Mouse (Mus musculus) hindbrain, embryonic 12.5 days (tissue): ENCODE measurements around the gene H2-Ob. TPM values are rescaled to one million over a fixed set of nuclear protein-coding genes. Genes with fewer than 3 reads are reported as not detected.
A peak's percentile ranks its signal among the peaks of the same experiment; 100 is the strongest.
"Not testable (repeated sequence)": the region's sequence is repeated elsewhere in the genome, so short reads cannot be mapped to it uniquely, and the experiment has no call there.

Experiments
- ATAC-seq: fragments of 200-750 bp; cut with Nextera tagmentation; 2 replicates; pipeline ENCODE4 v1.8.0; 2017; ENCODE audit warnings: moderate TSS enrichment; ENCODE audit not compliant: low FRiP score
- H3K27ac ChIP-seq: fragments of 300-500 bp; sonication (generic); 2 replicates; pipeline ENCODE4 v1.5.1; 2016; ENCODE audit warnings: mild to moderate bottlenecking
- H3K27me3 ChIP-seq: fragments of 300-500 bp; sonication (generic); 2 replicates; pipeline ENCODE4 v1.6.1; 2016; ENCODE audit warnings: mild to moderate bottlenecking
- H3K36me3 ChIP-seq: fragments of 300-500 bp; sonication (generic); 2 replicates; pipeline ENCODE4 v1.6.1; 2016; ENCODE audit warnings: mild to moderate bottlenecking
- H3K4me1 ChIP-seq: fragments of 300-500 bp; sonication (generic); 2 replicates; pipeline ENCODE4 v1.6.1; 2016
- H3K4me2 ChIP-seq: fragments of 300-500 bp; sonication (generic); replicated peaks from 2 replicates; pipeline ENCODE4 v1.6.1; 2016; ENCODE audit warnings: mild to moderate bottlenecking
- H3K4me3 ChIP-seq: fragments of 300-500 bp; sonication (generic); 2 replicates; pipeline ENCODE4 v1.5.1; 2016; ENCODE audit warnings: mild to moderate bottlenecking
- H3K9ac ChIP-seq: fragments of 300-500 bp; sonication (generic); 2 replicates; pipeline ENCODE4 v1.6.1; 2016; ENCODE audit warnings: mild to moderate bottlenecking, moderate library complexity
- H3K9me3 ChIP-seq: fragments of 300-500 bp; sonication (generic); replicated peaks from 2 replicates; pipeline ENCODE4 v1.6.1; 2016; ENCODE audit warnings: mild to moderate bottlenecking
- WGBS: fragments of 180-500 bp; shearing (Covaris S2); methylation state at CpG from one replicate; pipeline ENCODE4 v1.1.7; 2016; 5-methylcytosine and 5-hydroxymethylcytosine counted together
- polyA plus RNA-seq: library from polyadenylated mRNA; unstranded; fragments of >200 nt; fragmentation: Nextera tagmentation; extraction: Ambion mirVana; gene quantifications from 2 replicates; pipeline ENCODE4 v1.2.1, GENCODE M21; 2016

H2-Ob gene
- polyA plus RNA-seq, 1 experiment from 2014 or later = not detected

DNA sequence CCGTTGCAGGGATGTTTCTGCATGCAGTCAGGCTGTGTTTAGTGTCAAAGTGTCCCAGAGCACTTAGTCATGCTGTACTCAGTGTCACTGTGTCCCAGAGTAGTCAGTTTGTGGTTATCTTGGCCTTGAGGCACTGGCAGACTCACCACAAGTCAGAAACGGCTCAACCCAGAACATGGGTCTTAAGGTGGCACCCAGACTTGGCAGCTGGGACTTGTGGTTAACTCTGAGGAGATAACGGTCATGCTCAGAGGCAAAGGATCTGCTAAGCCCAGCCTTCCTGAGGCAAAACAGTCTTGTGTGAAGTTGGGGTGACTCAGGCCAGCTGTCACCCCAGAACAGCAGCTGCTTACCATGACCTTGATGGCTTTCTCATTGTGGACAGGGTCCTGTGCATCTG is 28.1 kb upstream of the H2-Ob start:
- H3K4me2 ChIP-seq = no peak overlapping the region
- H3K4me1 ChIP-seq = peaks cover 3% of the 10 kb centered on the region; the same call in 1 of the 2 replicates
- H3K36me3 ChIP-seq = no peaks in the 10 kb centered on the region
- peaks cover 81% of the 10 kb centered on the region for H3K27me3 ChIP-seq
- WGBS = 77% methylated on average over 3 of the region's 3 CpGs
- H3K9ac ChIP-seq = no peak overlapping the region
- H3K27ac ChIP-seq = no peak overlapping the region
- ATAC-seq = no peak
- H3K9me3 ChIP-seq = no peaks in the 10 kb centered on the region
- no peak overlapping the region for H3K4me3 ChIP-seq

- H3K4me1 ChIP-seq = peaks cover 3% of the 10 kb centered on the region; the same call in 1 of the 2 replicates
- WGBS = 25% methylated on average over 23 of the region's 23 CpGs
- H3K27me3 ChIP-seq = peaks cover 72% of the 10 kb centered on the region
- no peaks in the 10 kb centered on the region for H3K36me3 ChIP-seq
- 0 out of 2 replicates have a peak overlapping the region, but pooled peaks have one; percentile 10 for H3K9ac ChIP-seq
- ATAC-seq = no peak
- H3K9me3 ChIP-seq = no peaks in the 10 kb centered on the region
- H3K4me3 ChIP-seq = no peak overlapping the region
- peak overlapping the region; percentile 18 for H3K4me2 ChIP-seq
- H3K27ac ChIP-seq = no peak overlapping the region
Measured at GRCm38 (mm10) chr17:34211746-34212365, 26.8 kb upstream of the H2-Ob start.

DNA sequence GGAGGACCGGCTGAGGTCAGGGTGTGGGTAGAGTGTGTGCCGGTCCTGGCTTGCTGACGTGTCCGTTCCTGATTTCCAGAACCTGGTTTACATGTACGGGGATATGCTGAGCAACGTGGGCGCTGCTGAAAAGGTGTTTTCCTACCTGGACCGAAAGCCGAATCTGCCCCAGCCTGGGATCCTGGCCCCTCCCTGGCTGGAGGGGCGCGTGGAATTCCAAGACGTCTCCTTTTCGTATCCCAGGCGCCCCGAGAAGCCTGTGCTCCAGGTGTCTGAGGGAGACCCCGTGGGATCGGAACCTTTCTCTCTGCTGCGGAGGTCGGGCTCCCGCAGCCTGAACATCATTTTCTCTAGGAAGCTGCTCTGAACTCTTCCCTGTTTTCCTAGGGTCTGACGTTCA is 24.8 kb upstream of the H2-Ob start:
- WGBS = 38% methylated on average over 21 of the region's 21 CpGs
- ATAC-seq = no peak
- Histone ChIP-seq H3K4me3 (0 out of 2 replicates have a peak overlapping the region, but pooled peaks have one; percentile 2), H3K36me3 (no peaks in the 10 kb centered on the region), H3K4me1 (peaks cover 3% of the 10 kb centered on the region; the same call in 1 of the 2 replicates), H3K9ac (no peak overlapping the region), H3K9me3 (no peaks in the 10 kb centered on the region), H3K4me2 (0 out of 2 replicates have a peak overlapping the region, but pooled peaks have one; percentile 19), H3K27ac (no peak overlapping the region), H3K27me3 (peaks cover 61% of the 10 kb centered on the region)

GRCm38 (mm10) chr17:34215176-34215575 is 23.5 kb upstream of the H2-Ob start:
- Histone ChIP-seq H3K27me3 (peaks cover 58% of the 10 kb centered on the region), H3K27ac (no peak overlapping the region), H3K4me2 (no peak overlapping the region), H3K4me3 (no peak overlapping the region), H3K9me3 (no peaks in the 10 kb centered on the region), H3K9ac (no peak overlapping the region), H3K36me3 (no peaks in the 10 kb centered on the region), H3K4me1 (peaks cover 3% of the 10 kb centered on the region; the same call in 1 of the 2 replicates)
- 88% methylated on average over 12 of the region's 12 CpGs for WGBS
- no peak for ATAC-seq

DNA sequence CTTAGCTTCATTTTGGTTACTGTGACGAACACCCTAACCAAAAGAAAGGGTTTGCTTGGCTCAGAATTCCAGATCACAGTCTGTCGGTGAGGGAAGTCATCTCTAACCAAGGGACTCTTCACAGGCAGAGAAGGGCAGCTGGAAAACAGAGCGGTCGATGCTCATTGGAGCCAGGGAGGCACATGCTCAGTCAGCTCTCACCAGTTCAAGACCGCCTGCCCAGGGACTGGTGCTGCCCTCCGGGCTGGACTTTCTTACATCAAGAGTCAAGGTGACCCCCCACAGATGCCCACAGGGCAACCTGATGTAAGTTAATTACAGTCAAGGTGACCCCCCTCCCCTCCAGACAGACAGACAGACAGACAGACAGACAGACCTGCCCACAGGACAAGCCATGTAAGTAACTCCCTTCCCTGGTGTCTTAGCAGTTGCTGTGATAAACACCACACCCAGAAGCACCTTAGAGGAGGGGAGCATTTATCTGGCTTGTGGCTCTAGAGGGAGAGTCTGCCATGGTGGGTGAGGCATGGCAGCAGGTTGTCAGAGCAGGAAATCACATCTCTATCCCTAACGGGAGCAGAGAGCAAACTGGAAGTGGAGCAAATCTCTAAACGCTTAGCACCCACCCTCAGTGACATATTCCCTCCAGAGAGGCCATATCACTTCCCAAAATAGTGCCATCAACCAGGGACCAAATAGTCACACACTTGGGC is 21.3 kb upstream of the H2-Ob start:
- Histone ChIP-seq H3K27me3 (peaks cover 36% of the 10 kb centered on the region), H3K4me2 (no peak overlapping the region), H3K27ac (no peak overlapping the region), H3K36me3 (no peaks in the 10 kb centered on the region), H3K9me3 (no peaks in the 10 kb centered on the region), H3K4me1 (no peaks in the 10 kb centered on the region), H3K9ac (no peak overlapping the region), H3K4me3 (no peak overlapping the region)
- 86% methylated on average over 8 of the region's 8 CpGs for WGBS
- ATAC-seq = no peak

- Histone ChIP-seq H3K9ac (no peak overlapping the region), H3K4me3 (no peak overlapping the region), H3K4me1 (no peaks in the 10 kb centered on the region), H3K9me3 (no peaks in the 10 kb centered on the region), H3K4me2 (no peak overlapping the region), H3K27ac (no peak overlapping the region), H3K36me3 (no peaks in the 10 kb centered on the region), H3K27me3 (peaks cover 30% of the 10 kb centered on the region)
- 92% methylated on average over 5 of the region's 5 CpGs for WGBS
- no peak for ATAC-seq
Measured at GRCm38 (mm10) chr17:34217986-34218385, 20.7 kb upstream of the H2-Ob start.

DNA sequence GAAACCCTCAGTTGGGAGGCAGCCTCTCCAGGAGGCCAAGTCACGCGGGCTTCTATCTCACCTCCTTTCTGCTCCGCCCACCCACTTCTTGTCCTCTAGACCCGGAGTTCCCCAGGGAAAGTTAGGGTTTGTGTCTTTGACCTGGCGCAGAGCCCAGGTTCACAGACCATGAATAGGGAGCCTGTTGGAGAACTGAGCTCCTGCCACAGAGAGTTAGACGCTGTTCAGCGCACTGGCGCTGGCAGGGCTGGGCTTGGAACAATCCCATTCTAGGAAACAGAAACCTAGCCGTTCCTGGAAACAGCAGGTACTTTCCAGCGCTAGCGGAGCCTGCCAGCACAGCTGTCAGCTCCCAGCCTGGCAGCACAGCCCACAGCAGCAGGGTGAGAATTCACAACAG is 20.0 kb upstream of the H2-Ob start:
- Histone ChIP-seq H3K4me2 (no peak overlapping the region), H3K9ac (no peak overlapping the region), H3K4me1 (no peaks in the 10 kb centered on the region), H3K36me3 (no peaks in the 10 kb centered on the region), H3K4me3 (no peak overlapping the region), H3K27ac (no peak overlapping the region), H3K9me3 (no peaks in the 10 kb centered on the region), H3K27me3 (peaks cover 23% of the 10 kb centered on the region)
- 82% methylated on average over 11 of the region's 11 CpGs for WGBS
- ATAC-seq = no peak

DNA sequence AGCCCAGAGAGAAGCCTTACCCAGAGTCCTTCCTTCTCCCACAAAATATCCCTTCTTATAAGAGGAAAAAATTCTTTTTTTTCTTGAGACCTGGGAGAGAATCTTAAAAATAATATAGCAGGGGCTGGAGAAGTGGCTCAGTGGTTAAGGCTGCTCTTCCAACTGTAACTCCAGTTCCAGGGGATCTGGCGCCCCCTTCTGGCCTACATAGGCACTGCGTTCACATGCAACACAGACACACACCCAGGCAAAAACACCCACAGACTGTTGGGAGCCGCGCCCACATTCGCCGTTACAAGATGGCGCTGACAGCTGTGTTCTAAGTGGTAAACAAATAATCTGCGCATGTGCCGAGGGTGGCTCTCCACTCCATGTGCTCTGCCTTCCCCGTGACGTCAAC is 19.6 kb upstream of the H2-Ob start:
- not testable (repeated sequence) for H3K9me3 ChIP-seq, H3K4me1 ChIP-seq, H3K27ac ChIP-seq, H3K4me2 ChIP-seq, H3K36me3 ChIP-seq, H3K4me3 ChIP-seq, ATAC-seq, H3K9ac ChIP-seq
- 94% methylated on average over 9 of the region's 11 CpGs for WGBS
- peaks cover 18% of the 10 kb centered on the region for H3K27me3 ChIP-seq

- peaks cover 12% of the 10 kb centered on the region for H3K27me3 ChIP-seq
- H3K9me3 ChIP-seq, H3K36me3 ChIP-seq, ATAC-seq, H3K27ac ChIP-seq, H3K4me2 ChIP-seq, H3K4me1 ChIP-seq, H3K9ac ChIP-seq, H3K4me3 ChIP-seq: not testable (repeated sequence)
- 94% methylated on average over 5 of the region's 7 CpGs for WGBS
Measured at GRCm38 (mm10) chr17:34219801-34220200, 18.9 kb upstream of the H2-Ob start.

DNA sequence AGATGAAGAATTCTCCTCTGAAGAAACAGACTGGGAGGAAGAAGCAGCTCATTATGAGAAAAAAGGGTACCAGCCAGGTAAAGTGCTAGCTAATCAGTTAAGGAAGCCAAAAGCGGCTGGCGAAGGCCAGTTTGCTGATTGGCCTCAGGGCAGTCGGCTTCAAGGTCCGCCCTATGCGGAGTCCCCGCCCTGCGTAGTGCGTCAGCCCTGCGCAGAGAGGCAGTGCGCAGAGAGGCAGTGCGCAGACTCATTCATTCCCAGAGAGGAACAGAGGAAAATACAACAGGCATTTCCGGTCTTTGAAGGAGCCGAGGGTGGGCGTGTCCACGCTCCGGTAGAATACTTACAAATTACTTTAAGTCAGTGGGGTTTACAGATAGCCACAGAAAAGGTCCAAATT is 18.3 kb upstream of the H2-Ob start:
- H3K27me3 ChIP-seq, H3K36me3 ChIP-seq, H3K4me3 ChIP-seq, H3K4me2 ChIP-seq, H3K9ac ChIP-seq, ATAC-seq, H3K27ac ChIP-seq, H3K9me3 ChIP-seq, H3K4me1 ChIP-seq: not testable (repeated sequence)
- WGBS = no CpG with 5 or more reads among the region's 16 CpGs

DNA sequence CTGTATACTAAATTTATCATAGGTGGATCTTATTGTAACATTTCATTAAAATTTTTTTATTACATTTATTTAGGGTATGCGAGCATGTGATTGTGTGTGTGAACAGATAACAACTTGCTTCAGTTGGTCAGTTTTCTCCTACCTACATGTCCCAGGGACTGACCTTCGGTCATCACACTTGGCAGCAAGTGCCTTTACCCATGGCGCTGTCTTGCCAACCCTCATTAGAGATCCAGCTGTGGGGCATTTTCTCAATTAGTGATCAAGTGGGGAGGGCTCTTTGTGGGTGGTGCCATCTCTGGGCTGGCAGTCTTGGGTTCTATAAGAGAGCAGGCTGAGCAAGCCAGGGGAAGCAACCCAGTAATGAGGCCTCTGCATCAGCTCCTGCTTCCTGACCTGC is 13.9 kb upstream of the H2-Ob start:
- Histone ChIP-seq H3K4me3 (no peak overlapping the region), H3K9me3 (peaks cover 11% of the 10 kb centered on the region), H3K9ac (no peak overlapping the region), H3K4me2 (no peak overlapping the region), H3K27me3 (no peaks in the 10 kb centered on the region), H3K27ac (no peak overlapping the region), H3K36me3 (no peaks in the 10 kb centered on the region), H3K4me1 (no peaks in the 10 kb centered on the region)
- WGBS = 90% methylated on average over 3 of the region's 3 CpGs
- no peak for ATAC-seq

DNA sequence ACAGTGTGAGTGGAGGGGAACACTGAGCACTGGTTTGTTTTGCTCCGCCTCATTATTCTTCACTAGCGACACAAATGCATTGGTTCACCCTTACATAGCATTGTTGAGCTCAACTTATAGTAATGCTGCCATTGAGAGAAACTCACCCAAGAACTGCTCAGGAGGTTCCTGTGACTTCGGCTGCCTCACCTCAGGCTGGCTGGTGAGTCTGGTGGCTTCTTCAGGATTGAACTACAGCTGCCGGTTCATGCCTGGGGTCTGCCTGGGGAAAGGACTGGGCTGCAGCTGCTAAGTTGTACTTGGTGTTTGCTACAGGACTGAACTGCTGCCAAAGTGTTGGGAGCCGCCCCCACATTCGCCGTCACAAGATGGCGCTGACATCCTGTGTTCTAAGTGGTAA is 13.3 kb upstream of the H2-Ob start:
- WGBS = 96% methylated on average over 8 of the region's 8 CpGs
- Histone ChIP-seq H3K36me3 (no peaks in the 10 kb centered on the region), H3K4me1 (no peaks in the 10 kb centered on the region), H3K4me2 (no peak overlapping the region), H3K4me3 (no peak overlapping the region), H3K9ac (no peak overlapping the region), H3K27ac (no peak overlapping the region), H3K27me3 (no peaks in the 10 kb centered on the region), H3K9me3 (peaks cover 11% of the 10 kb centered on the region)
- no peak for ATAC-seq

GRCm38 (mm10) chr17:34225911-34226310 is 12.8 kb upstream of the H2-Ob start:
- H3K4me1 ChIP-seq, H3K4me2 ChIP-seq, ATAC-seq, H3K36me3 ChIP-seq, H3K27ac ChIP-seq, H3K27me3 ChIP-seq, H3K4me3 ChIP-seq, H3K9ac ChIP-seq: not testable (repeated sequence)
- WGBS = 94% methylated on average over 14 of the region's 23 CpGs
- H3K9me3 ChIP-seq = peaks cover 11% of the 10 kb centered on the region
